Mouse (Mus musculus) ES-E14 (cell line): ENCODE measurements around the gene Gnai2. TPM values are rescaled to one million over a fixed set of nuclear protein-coding genes. Genes with fewer than 3 reads are reported as not detected.

Source experiments
- DNase-seq: peaks from one replicate; pipeline ENCODE4 v3.0.0-alpha.2; 2013; ENCODE audit warnings: low read depth, low spot score
- H3K27ac ChIP-seq: 2 replicates; pipeline ENCODE4 v1.5.1; 2012; ENCODE audit warnings: low read depth, mild to moderate bottlenecking, low read length, moderate library complexity, mixed read lengths; ENCODE audit not compliant: poor library complexity, insufficient read depth, severe bottlenecking
- H3K36me3 ChIP-seq: 2 replicates; pipeline ENCODE4 v1.6.1; 2012; ENCODE audit warnings: mild to moderate bottlenecking, low read length, moderate library complexity, mixed read lengths; ENCODE audit not compliant: control insufficient read depth, poor library complexity, insufficient read depth, severe bottlenecking
- H3K4me1 ChIP-seq, 2 experiments: fragments of 150-350 bp in 1 of 2; sonication (generic) in 1 of 2; 2 replicates each; pipeline ENCODE4 v1.6.1; 2012; ENCODE audit warnings: low read length in 2 of 2, mild to moderate bottlenecking in 1 of 2, mixed read lengths in 1 of 2; ENCODE audit not compliant: control insufficient read depth in 2 of 2, insufficient read depth in 2 of 2, poor library complexity in 1 of 2
- H3K4me3 ChIP-seq, 2 experiments: fragments of 150-350 bp in 1 of 2; sonication (generic) in 1 of 2; 2 replicates each; pipeline ENCODE4 v1.5.1; 2012; ENCODE audit warnings: low read length in 2 of 2, low read depth in 1 of 2, mild to moderate bottlenecking in 1 of 2, mixed read lengths in 1 of 2; ENCODE audit not compliant: insufficient read depth in 1 of 2, poor library complexity in 1 of 2, severe bottlenecking in 1 of 2
- H3K9ac ChIP-seq: 2 replicates; pipeline ENCODE4 v1.6.1; 2012; ENCODE audit warnings: low read depth, mild to moderate bottlenecking, low read length, mixed read lengths; ENCODE audit not compliant: poor library complexity, insufficient read depth, severe bottlenecking
- H3K9me3 ChIP-seq: fragments of 150-350 bp; sonication (generic); 2 replicates; pipeline ENCODE4 v1.6.1; 2012; ENCODE audit warnings: low read depth, mild to moderate bottlenecking, low read length; ENCODE audit not compliant: control insufficient read depth, insufficient read depth
- CHD2 ChIP-seq: IDR thresholded peaks from 2 replicates; pipeline ENCODE4 v1.6.1; 2014; ENCODE audit warnings: mild to moderate bottlenecking, low read depth, low read length, inconsistent platforms
- HCFC1 ChIP-seq: IDR thresholded peaks from 2 replicates; pipeline ENCODE4 v1.6.1; 2012; ENCODE audit warnings: low read length, inconsistent platforms, borderline replicate concordance; ENCODE audit not compliant: insufficient read depth
- MAFK ChIP-seq: IDR thresholded peaks from 2 replicates; pipeline ENCODE4 v1.6.1; 2014; ENCODE audit warnings: mild to moderate bottlenecking, low read depth, low read length, inconsistent platforms; ENCODE audit not compliant: insufficient read depth
- ZC3H11A ChIP-seq: IDR thresholded peaks from 2 replicates; pipeline ENCODE4 v1.6.1; 2012; ENCODE audit warnings: low read depth, mild to moderate bottlenecking, inconsistent platforms, low read length, borderline replicate concordance
- ZNF384 ChIP-seq: IDR thresholded peaks from 2 replicates; pipeline ENCODE4 v1.6.1; 2012; ENCODE audit warnings: low read depth, low read length, inconsistent platforms
- in situ Hi-C, 2 experiments: fragments of 600-800 bp; cut with MboI; formaldehyde crosslinking; loops; one replicate each; pipeline ENCODE4 v1.15.1; 2025; ENCODE audit warnings: low sequenced_read_pairs in 2 of 2, inconsistent platforms in 1 of 2; ENCODE audit not compliant: unreplicated experiment in 2 of 2
- total RNA-seq: library from RNA; depleted of rRNA; stranded (reverse); fragments of 300-350 nt; gene quantifications from 2 replicates; pipeline ENCODE4 v1.2.3, GENCODE M21; 2012

Gnai2 gene
- total RNA-seq, 1 experiment: 178 TPM

- Histone ChIP-seq H3K4me1 (peaks cover 0 to 23% of the 10 kb centered on the region in 2 experiments; a peak in 3 of 4 replicates), H3K36me3 (peaks cover 17% of the 10 kb centered on the region), H3K9ac (no peak overlapping the region; the same call in 1 of the 2 replicates), H3K9me3 (no peaks in the 10 kb centered on the region), H3K27ac (no peak overlapping the region), H3K4me3 (peak overlapping the region; percentile 67 to 81; a peak in 1 of 4 replicates)
- in situ Hi-C loops: no loop called here
- no peak for TF ChIP-seq ZC3H11A
- TF ChIP-seq CHD2: no peak
- TF ChIP-seq MAFK: no peak
- TF ChIP-seq HCFC1: no peak
- TF ChIP-seq ZNF384: no peak
- DNase-seq: no peak
Measured at GRCm38 (mm10) chr9:107570845-107571244, 64.3 kb downstream of the Gnai2 start.

DNA sequence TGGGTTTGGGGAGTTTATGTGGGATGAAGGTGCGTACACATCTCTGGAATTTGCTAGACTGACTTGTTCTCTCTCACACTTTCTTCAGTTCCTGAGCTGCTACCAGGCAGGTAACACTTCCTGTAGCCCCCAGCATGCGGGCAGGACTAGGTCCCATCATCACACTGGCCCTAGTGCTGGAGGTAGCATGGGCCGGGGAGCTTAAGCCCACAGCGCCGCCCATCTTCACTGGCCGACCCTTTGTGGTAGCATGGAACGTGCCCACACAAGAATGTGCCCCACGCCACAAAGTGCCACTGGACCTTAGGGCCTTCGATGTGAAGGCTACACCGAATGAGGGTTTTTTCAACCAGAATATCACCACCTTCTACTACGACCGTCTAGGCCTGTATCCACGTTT is 65.2 kb downstream of the Gnai2 start:
- peaks cover 20% of the 10 kb centered on the region for H3K36me3 ChIP-seq
- DNase-seq: no peak
- peak overlapping the region; percentile 80; the same call in 1 of the 2 replicates for H3K9ac ChIP-seq
- in situ Hi-C loops: no loop called here
- peak overlapping the region; percentile 67 to 81 for H3K4me3 ChIP-seq
- no peaks in the 10 kb centered on the region for H3K9me3 ChIP-seq
- no peak overlapping the region for H3K27ac ChIP-seq
- TF ChIP-seq HCFC1 (no peak), CHD2 (no peak), ZC3H11A (no peak), MAFK (no peak), ZNF384 (no peak)
- H3K4me1 ChIP-seq: peaks cover 0 to 21% of the 10 kb centered on the region in 2 experiments; a peak in 3 of 4 replicates

- H3K9ac ChIP-seq: peak overlapping the region; percentile 80
- no peak overlapping the region for H3K27ac ChIP-seq
- in situ Hi-C loops: no loop called here
- peak overlapping the region; percentile 67 to 81 for H3K4me3 ChIP-seq
- H3K4me1 ChIP-seq: peaks cover 0 to 25% of the 10 kb centered on the region in 2 experiments; a peak in 3 of 4 replicates
- TF ChIP-seq HCFC1: no peak
- TF ChIP-seq MAFK: no peak
- TF ChIP-seq CHD2: no peak
- TF ChIP-seq ZC3H11A: no peak
- no peak for TF ChIP-seq ZNF384
- peaks cover 21% of the 10 kb centered on the region for H3K36me3 ChIP-seq
- no peak for DNase-seq
- H3K9me3 ChIP-seq: no peaks in the 10 kb centered on the region
Measured at GRCm38 (mm10) chr9:107569270-107569669, 65.9 kb downstream of the Gnai2 start.

GRCm38 (mm10) chr9:107568331-107569261 is 66.6 kb downstream of the Gnai2 start:
- Histone ChIP-seq H3K9me3 (no peaks in the 10 kb centered on the region), H3K9ac (peak overlapping the region; percentile 80), H3K4me3 (peak overlapping the region; percentile 67 to 81), H3K36me3 (peaks cover 21% of the 10 kb centered on the region), H3K4me1 (peaks cover 0 to 25% of the 10 kb centered on the region in 2 experiments; a peak in 3 of 4 replicates), H3K27ac (no peak overlapping the region)
- DNase-seq: peak; percentile 90
- TF ChIP-seq CHD2 (no peak), HCFC1 (peak; percentile 49; the same call in 1 of the 2 replicates)
- in situ Hi-C loops: no loop called here
